Mouse (Mus musculus) C2C12 (cell line): ENCODE results near the gene Slc9b2.

Source experiments
- CEBPB ChIP-seq: IDR thresholded peaks from one replicate; pipeline ENCODE4 v1.6.1; 2011; ENCODE audit warnings: low read depth, mild to moderate bottlenecking, control low read depth, moderate library complexity
- CTCF ChIP-seq: IDR thresholded peaks from one replicate; pipeline ENCODE4 v1.5.1; 2011; ENCODE audit not compliant: control insufficient read depth, insufficient read depth, insufficient read length
- MAX ChIP-seq: IDR thresholded peaks from one replicate; pipeline ENCODE4 v1.6.1; 2011; ENCODE audit warnings: mild to moderate bottlenecking, control low read depth
- MYOG ChIP-seq: IDR thresholded peaks from one replicate; pipeline ENCODE4 v1.6.1; 2011; ENCODE audit not compliant: control insufficient read depth, insufficient read length; ENCODE audit errors: extremely low read depth
- USF1 ChIP-seq: IDR thresholded peaks from one replicate; pipeline ENCODE4 v1.6.1; 2011; ENCODE audit warnings: low read depth, mild to moderate bottlenecking, control low read depth, moderate library complexity

GRCm38 (mm10) chr3:135318331-135318730 is 10.8 kb downstream of the Slc9b2 start:
- no peak for TF ChIP-seq CTCF
- no peak for TF ChIP-seq CEBPB
- TF ChIP-seq MYOG, result no peak
- TF ChIP-seq MAX, result no peak
- TF ChIP-seq USF1, result no peak
